Mouse (Mus musculus): ENCODE measurements around the gene Cygb.

DNA sequence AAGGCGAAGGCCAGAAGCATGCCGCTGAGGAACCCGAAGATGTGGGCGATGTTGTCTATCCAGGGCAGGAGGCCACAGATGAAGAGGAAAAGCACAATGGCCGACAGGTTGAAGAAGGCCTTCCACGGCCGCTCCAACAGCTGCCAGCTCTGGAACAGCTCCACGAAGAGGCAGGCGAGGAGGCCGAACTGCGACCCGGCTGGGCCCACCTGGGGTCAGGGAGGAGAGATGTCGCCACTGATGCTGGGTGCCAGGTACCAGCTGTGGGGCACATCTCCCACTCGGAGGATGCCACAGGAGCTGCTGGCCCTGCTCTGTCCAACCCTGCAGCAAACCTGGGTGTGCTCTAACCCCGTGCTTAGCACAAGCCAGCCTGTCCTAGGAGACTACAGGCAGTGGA is 54.9 kb downstream of the Cygb start:
- TF ChIP-seq POLR2A (IDR thresholded peaks at IDR 0.05; ENCODE audit: insufficient read length, low read depth): no peak
- TF ChIP-seq POLR2AphosphoS2 (IDR thresholded peaks at IDR 0.05; ENCODE audit: insufficient read length, low read depth): no peak
- no peak for TF ChIP-seq CEBPB (IDR thresholded peaks at IDR 0.05; ENCODE audit: insufficient read depth, poor library complexity, severe bottlenecking)
- no peak for TF ChIP-seq MAX (IDR thresholded peaks at IDR 0.05; ENCODE audit: low read depth)
- TF ChIP-seq REST (IDR thresholded peaks at IDR 0.05; ENCODE audit: insufficient read depth, insufficient read length): no peak
- no peak for TF ChIP-seq MYOG (IDR thresholded peaks at IDR 0.05; ENCODE audit: control insufficient read depth in 1 of 3, insufficient read depth in 1 of 3, insufficient read length in 2 of 3, low read depth in 2 of 3)
- TF ChIP-seq E2F4 (IDR thresholded peaks at IDR 0.05; ENCODE audit: insufficient read depth): no peak
- TF ChIP-seq TCF12 (IDR thresholded peaks at IDR 0.05; ENCODE audit: insufficient read depth, poor library complexity, severe bottlenecking): no peak
